Mouse (Mus musculus) lung, postnatal 0 days (tissue): ENCODE measurements around the gene Bcl2.

Experiments used
- CTCF ChIP-seq: IDR thresholded peaks from 2 replicates; pipeline ENCODE4 v1.5.1; 2016; ENCODE audit warnings: antibody characterized with exemption, mild to moderate bottlenecking
- EP300 ChIP-seq: IDR thresholded peaks from 2 replicates; pipeline ENCODE4 v1.6.1; 2016; ENCODE audit warnings: antibody characterized with exemption, mild to moderate bottlenecking, control low read depth

DNA sequence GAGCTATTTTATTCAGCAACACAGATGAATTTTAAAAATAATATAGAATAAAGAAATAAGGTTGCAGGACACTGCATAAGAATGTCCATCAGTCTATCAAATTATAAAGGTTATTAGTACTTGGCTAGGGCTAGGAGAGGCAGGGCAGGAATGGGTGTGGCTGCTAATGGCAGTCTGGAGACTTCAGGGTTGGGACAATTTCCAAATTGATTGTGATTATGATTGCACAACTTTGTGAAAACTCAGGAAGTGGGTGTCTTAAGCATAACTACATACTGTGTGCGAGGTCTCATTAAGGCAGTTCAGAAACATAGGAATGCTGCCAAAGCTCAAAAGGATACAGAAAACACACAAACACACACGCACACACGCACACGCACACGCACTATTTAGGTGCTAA, 37.9 kb upstream of the Bcl2 start:
- no peak for TF ChIP-seq CTCF
- no peak; the same call in 1 of the 2 replicates for TF ChIP-seq EP300
